Mouse (Mus musculus): ENCODE data around the gene Pafah1b3. TPM values are rescaled to one million over a fixed set of nuclear protein-coding genes. Genes with fewer than 3 reads are reported as not detected.
"Not testable (repeated sequence)": the region's sequence is repeated elsewhere in the genome, so short reads cannot be mapped to it uniquely, and the experiment has no call there.

The Pafah1b3 gene
- polyA plus RNA-seq, 1 experiment: 184 TPM

DNA sequence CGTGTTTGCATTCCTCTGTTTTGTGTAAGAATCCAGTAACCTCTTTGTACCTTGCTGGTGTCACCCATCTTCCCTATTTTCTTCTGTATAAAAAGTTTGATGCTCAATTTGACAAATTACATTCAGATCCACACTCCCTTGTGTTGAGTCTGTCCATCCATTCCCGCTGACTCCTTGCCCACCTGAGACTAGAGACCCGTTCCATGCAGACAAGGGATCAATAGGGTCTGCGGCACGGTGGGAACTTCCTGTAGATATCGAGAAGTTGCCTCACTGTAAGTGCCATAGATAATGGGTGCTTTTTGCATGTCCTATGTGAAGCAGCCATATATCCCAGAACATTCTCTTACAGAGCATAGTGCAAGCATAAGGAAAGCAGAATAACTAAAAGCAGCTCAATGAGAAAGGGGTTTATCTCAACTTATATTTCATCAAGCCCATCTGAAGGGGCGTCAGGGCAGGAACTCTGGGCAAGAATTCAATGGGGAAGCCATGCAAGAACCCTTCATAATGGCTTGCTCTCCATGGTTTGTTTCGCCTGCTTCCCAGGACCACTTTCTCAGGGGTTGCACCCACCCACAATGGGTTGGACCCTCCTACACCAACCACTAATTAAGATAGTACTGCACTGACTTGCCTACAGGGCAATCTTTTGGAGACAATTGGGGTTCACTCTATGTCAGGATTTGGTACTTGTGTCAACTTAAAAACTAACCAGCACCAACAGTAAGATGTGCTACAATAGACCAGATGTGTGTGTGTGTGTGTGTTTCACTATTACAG, 31.4 kb downstream of the Pafah1b3 start:
- Histone ChIP-seq H3K27ac (ENCODE audit: insufficient read depth, low read depth, low read length) (no peak overlapping the region), H3K4me1 (ENCODE audit: control insufficient read depth, insufficient read depth, insufficient read length, low read length) (peaks cover 7% of the 10 kb centered on the region), H3K36me3 (ENCODE audit: control insufficient read depth, insufficient read depth, low read length) (peaks cover 3% of the 10 kb centered on the region), H3K27me3 (ENCODE audit: control insufficient read depth, insufficient read depth, low read length) (no peaks in the 10 kb centered on the region), H3K4me3 (ENCODE audit: low read depth, low read length) (no peak overlapping the region)
- TF ChIP-seq CTCF (IDR thresholded peaks at IDR 0.05; ENCODE audit: extremely low read depth, insufficient read length, insufficient replicate concordance, low read depth, low read length) (no peak), POLR2A (IDR thresholded peaks at IDR 0.05; ENCODE audit: low read depth, low read length) (no peak)
- WGBS: 84% methylated on average over 8 of the region's 8 CpGs

GRCm38 (mm10) chr7:25265743-25266142, 32.0 kb downstream of the Pafah1b3 start:
- H3K27me3 ChIP-seq (ENCODE audit: control insufficient read depth, insufficient read depth, low read length); H3K36me3 ChIP-seq (ENCODE audit: control insufficient read depth, insufficient read depth, low read length); H3K27ac ChIP-seq (ENCODE audit: insufficient read depth, low read depth, low read length); H3K4me3 ChIP-seq (ENCODE audit: low read depth, low read length); H3K4me1 ChIP-seq (ENCODE audit: control insufficient read depth, insufficient read depth, insufficient read length, low read length): not testable (repeated sequence)
- WGBS: 75% methylated on average over 5 of the region's 5 CpGs

DNA sequence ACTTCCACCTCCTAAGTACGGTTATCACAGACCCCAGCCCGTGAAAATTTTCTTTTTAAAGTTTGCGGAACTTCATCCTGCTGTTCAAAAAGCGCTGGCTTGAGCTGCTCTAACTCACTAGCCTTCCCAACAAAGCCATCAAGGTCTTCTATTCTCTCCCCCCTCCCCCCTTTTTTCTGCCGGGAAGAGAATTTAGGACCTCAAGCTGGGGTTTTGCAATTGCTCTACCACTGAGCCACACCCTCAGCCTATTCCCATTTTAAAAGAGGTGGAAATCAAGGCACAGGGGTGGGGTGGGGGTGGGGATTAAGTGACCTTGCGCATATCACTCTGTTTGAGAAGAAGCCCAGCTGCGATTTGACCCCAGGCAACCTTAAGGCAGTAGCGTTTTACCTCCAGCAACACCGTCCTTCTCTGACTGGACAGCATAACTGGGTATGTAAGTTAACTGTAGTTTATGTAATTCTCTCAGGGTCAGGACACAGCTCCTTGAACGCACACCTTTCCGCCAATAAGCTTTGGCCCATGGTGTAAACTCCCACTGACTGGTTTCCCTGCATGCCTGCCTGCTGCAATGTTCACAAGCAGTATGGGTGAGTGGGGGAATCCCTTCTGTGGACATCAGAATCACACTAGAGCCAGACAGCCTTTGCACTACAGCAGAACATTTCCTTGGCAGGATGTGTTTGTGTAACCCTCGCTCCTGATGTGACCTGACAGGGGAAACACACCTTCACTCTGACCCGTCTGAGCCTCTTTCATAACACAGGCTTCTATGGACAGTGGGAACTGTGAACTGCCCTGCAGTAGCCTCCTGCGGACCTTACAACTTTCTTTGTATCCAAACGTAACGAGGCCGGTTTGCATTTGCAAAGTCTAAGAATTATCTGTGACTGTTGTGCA, 33.6 kb downstream of the Pafah1b3 start:
- peaks cover 1% of the 10 kb centered on the region; the same call in 1 of the 2 replicates for H3K4me1 ChIP-seq (ENCODE audit: control insufficient read depth, insufficient read depth, insufficient read length, low read length)
- H3K27me3 ChIP-seq (ENCODE audit: control insufficient read depth, insufficient read depth, low read length): no peaks in the 10 kb centered on the region
- no peak overlapping the region for H3K27ac ChIP-seq (ENCODE audit: insufficient read depth, low read depth, low read length)
- no peaks in the 10 kb centered on the region for H3K36me3 ChIP-seq (ENCODE audit: control insufficient read depth, insufficient read depth, low read length)
- TF ChIP-seq CTCF (IDR thresholded peaks at IDR 0.05; ENCODE audit: extremely low read depth, insufficient read length, insufficient replicate concordance, low read depth, low read length): no peak
- no peak for TF ChIP-seq POLR2A (IDR thresholded peaks at IDR 0.05; ENCODE audit: low read depth, low read length)
- WGBS: 67% methylated on average over 17 of the region's 17 CpGs
- H3K4me3 ChIP-seq (ENCODE audit: low read depth, low read length): no peak overlapping the region

DNA sequence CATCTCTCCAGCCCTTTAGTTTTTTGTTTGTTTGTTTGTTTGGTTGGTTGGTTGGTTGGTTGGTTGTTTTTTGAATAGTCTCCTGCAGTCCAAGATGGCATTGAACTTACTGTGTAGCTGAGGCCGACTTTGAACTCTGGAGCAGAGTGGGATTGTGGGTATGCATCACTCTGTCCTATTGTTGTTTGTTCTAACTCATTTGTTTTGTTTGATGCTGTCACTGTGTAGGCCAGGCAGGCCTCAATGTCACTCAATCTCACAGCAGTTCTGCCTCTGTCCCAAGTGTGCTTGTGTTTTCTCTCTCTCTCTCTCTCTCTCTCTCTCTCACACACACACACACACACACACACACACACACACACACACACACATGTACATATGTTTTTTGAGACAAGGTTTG, 35.9 kb downstream of the Pafah1b3 start:
- Histone ChIP-seq H3K4me3 (ENCODE audit: low read depth, low read length) (no peak overlapping the region), H3K27me3 (ENCODE audit: control insufficient read depth, insufficient read depth, low read length) (no peaks in the 10 kb centered on the region), H3K27ac (ENCODE audit: insufficient read depth, low read depth, low read length) (no peak overlapping the region), H3K36me3 (ENCODE audit: control insufficient read depth, insufficient read depth, low read length) (no peaks in the 10 kb centered on the region), H3K4me1 (ENCODE audit: control insufficient read depth, insufficient read depth, insufficient read length, low read length) (peaks cover under 1% of the 10 kb centered on the region; the same call in 1 of the 2 replicates)
- no peak for TF ChIP-seq CTCF (IDR thresholded peaks at IDR 0.05; ENCODE audit: extremely low read depth, insufficient read length, insufficient replicate concordance, low read depth, low read length)
- TF ChIP-seq POLR2A (IDR thresholded peaks at IDR 0.05; ENCODE audit: low read depth, low read length): no peak
- WGBS: 77% methylated on average over 1 of the region's 1 CpGs

DNA sequence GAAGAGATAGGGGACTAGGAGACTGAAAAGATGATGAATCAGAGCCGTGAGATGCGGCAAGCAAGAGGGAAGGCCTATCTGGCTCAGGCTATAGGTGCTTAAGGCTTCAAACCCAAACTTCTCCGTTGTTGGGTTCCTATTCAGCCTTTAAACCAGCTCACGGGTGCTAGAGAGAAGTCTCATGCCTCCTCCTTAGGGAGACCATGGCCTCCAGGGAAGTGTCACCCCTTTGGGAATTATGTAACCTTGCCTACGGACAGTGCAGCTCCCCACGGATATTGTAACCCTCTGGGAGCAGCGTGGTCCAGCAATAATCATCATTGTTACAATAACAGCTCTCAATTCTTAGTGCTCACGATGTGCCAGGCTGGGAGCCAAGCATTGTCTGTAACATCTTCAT, 46.0 kb downstream of the Pafah1b3 start:
- Histone ChIP-seq H3K4me1 (ENCODE audit: control insufficient read depth, insufficient read depth, insufficient read length, low read length) (peaks cover 14% of the 10 kb centered on the region), H3K27me3 (ENCODE audit: control insufficient read depth, insufficient read depth, low read length) (no peaks in the 10 kb centered on the region), H3K36me3 (ENCODE audit: control insufficient read depth, insufficient read depth, low read length) (no peaks in the 10 kb centered on the region), H3K4me3 (ENCODE audit: low read depth, low read length) (no peak overlapping the region), H3K27ac (ENCODE audit: insufficient read depth, low read depth, low read length) (peak overlapping the region; percentile 88)
- TF ChIP-seq POLR2A (IDR thresholded peaks at IDR 0.05; ENCODE audit: low read depth, low read length): no peak
- TF ChIP-seq CTCF (IDR thresholded peaks at IDR 0.05; ENCODE audit: extremely low read depth, insufficient read length, insufficient replicate concordance, low read depth, low read length): no peak
- 62% methylated on average over 8 of the region's 8 CpGs for WGBS

GRCm38 (mm10) chr7:25251071-25251791, 46.6 kb downstream of the Pafah1b3 start:
- Histone ChIP-seq H3K4me3 (ENCODE audit: low read depth, low read length) (peak overlapping the region; percentile 59), H3K36me3 (ENCODE audit: control insufficient read depth, insufficient read depth, low read length) (no peaks in the 10 kb centered on the region), H3K27me3 (ENCODE audit: control insufficient read depth, insufficient read depth, low read length) (no peaks in the 10 kb centered on the region), H3K27ac (ENCODE audit: insufficient read depth, low read depth, low read length) (peak overlapping the region; percentile 88), H3K4me1 (ENCODE audit: control insufficient read depth, insufficient read depth, insufficient read length, low read length) (peaks cover 14% of the 10 kb centered on the region)
- 16% methylated on average over 22 of the region's 22 CpGs for WGBS
- TF ChIP-seq POLR2A (IDR thresholded peaks at IDR 0.05; ENCODE audit: low read depth, low read length): no peak
- TF ChIP-seq CTCF (IDR thresholded peaks at IDR 0.05; ENCODE audit: extremely low read depth, insufficient read length, insufficient replicate concordance, low read depth, low read length): no peak

Data from small intestine, adult 2 months (tissue).